Comparison of ENCODE assay signal across 12 mouse cellular contexts in genomic region chr2:166394666-166395065, GRCm38 (mm10).
DNase-seq lines count a peak whose midpoint lies in the region; ATAC-seq lines count a peak whose summit lies in the region.
"Had no signal": no experiment of that assay in that cellular context is flagged by ENCODE, and none has a peak within 500 bp of the region (broad histone marks: within the 10 kb centered on the region; RNA-seq: fewer than 3 reads in every experiment).

No protein-coding gene starts in this region.

- H3K4me1 ChIP-seq in embryonic facial prominence, embryonic 10.5 days: peaks cover 64% of the 10 kb centered on the region
- H3K4me1 ChIP-seq in hindbrain, embryonic 16.5 days (ENCODE audit: control insufficient read depth, insufficient read depth, low read depth, low read length): peaks cover 17% of the 10 kb centered on the region
- peaks cover 13% of the 10 kb centered on the region; the same call in 1 of the 2 replicates for H3K4me1 ChIP-seq in neural tube, embryonic 14.5 days (ENCODE audit: control insufficient read depth, insufficient read depth, low read length)

- peak overlapping the region; percentile 73 for H3K27ac ChIP-seq in embryonic facial prominence, embryonic 10.5 days (replicated peaks)
- H3K27ac ChIP-seq in hindbrain, embryonic 16.5 days (ENCODE audit: low read depth, low read length): no peak overlapping the region
- H3K27ac ChIP-seq in neural tube, embryonic 14.5 days (ENCODE audit: low read depth, low read length): peak overlapping the region; percentile 66
- H3K27ac ChIP-seq: embryonic facial prominence, embryonic 12.5 days had no signal

- H3K36me3 ChIP-seq in embryonic facial prominence, embryonic 10.5 days (replicated peaks): no peaks in the 10 kb centered on the region
- H3K36me3 ChIP-seq in hindbrain, embryonic 16.5 days (ENCODE audit: control insufficient read depth, insufficient read depth, low read length): no peaks in the 10 kb centered on the region
- H3K36me3 ChIP-seq in neural tube, embryonic 14.5 days (ENCODE audit: control insufficient read depth, insufficient read depth, low read length): no peaks in the 10 kb centered on the region
- H3K36me3 ChIP-seq: embryonic facial prominence, embryonic 12.5 days; G1E had no signal

- no peaks in the 10 kb centered on the region for H3K9me3 ChIP-seq in embryonic facial prominence, embryonic 10.5 days
- H3K9me3 ChIP-seq in hindbrain, embryonic 16.5 days (ENCODE audit: control insufficient read depth, low read length): no peaks in the 10 kb centered on the region
- H3K9me3 ChIP-seq in neural tube, embryonic 14.5 days (ENCODE audit: control insufficient read depth, low read length): no peaks in the 10 kb centered on the region
- H3K9me3 ChIP-seq: embryonic facial prominence, embryonic 12.5 days had no signal

- ATAC-seq in hindbrain, embryonic 16.5 days: peak; percentile 74
- ATAC-seq in neural tube, embryonic 14.5 days (ENCODE audit: low read depth): peak; percentile 57

- H3K4me3 ChIP-seq in embryonic facial prominence, embryonic 10.5 days: no peak overlapping the region
- no peak overlapping the region for H3K4me3 ChIP-seq in hindbrain, embryonic 16.5 days (ENCODE audit: low read length)
- H3K4me3 ChIP-seq in neural tube, embryonic 14.5 days (ENCODE audit: low read depth, low read length): no peak overlapping the region
- H3K4me3 ChIP-seq: embryonic facial prominence, embryonic 12.5 days had no signal

- WGBS in embryonic facial prominence, embryonic 10.5 days: 51% methylated on average over 13 of the region's 13 CpGs
- 23% methylated on average over 13 of the region's 13 CpGs for WGBS in hindbrain, embryonic 16.5 days
- WGBS in neural tube, embryonic 14.5 days: 16% methylated on average over 13 of the region's 13 CpGs

- DNase-seq in embryo, embryonic 10 days (ENCODE audit: low spot score): peak; percentile 55
- no peak for DNase-seq in embryo, embryonic 9.5 days (ENCODE audit: extremely low spot score)
- no peak for DNase-seq in embryonic facial prominence, embryonic 10.5 days (ENCODE audit: low spot score)
- no peak for DNase-seq in adrenal gland, postnatal 14 days
- no peak for DNase-seq in cerebellum, adult 8-10 months
- DNase-seq in right cerebral cortex, adult 18-20 months: no peak
- DNase-seq: kidney, adult 9 months; lung, adult 2 months had no signal

- H3K9ac ChIP-seq in hindbrain, embryonic 16.5 days (ENCODE audit: low read depth, low read length): no peak overlapping the region
- no peak overlapping the region for H3K9ac ChIP-seq in neural tube, embryonic 14.5 days (replicated peaks; ENCODE audit: low read depth, low read length)
- H3K9ac ChIP-seq: embryonic facial prominence, embryonic 12.5 days had no signal

- H3K27me3 ChIP-seq in embryonic facial prominence, embryonic 10.5 days (replicated peaks; ENCODE audit: low read depth, poor library complexity, severe bottlenecking): peaks cover 12% of the 10 kb centered on the region; the same call in 1 of the 2 replicates
- H3K27me3 ChIP-seq in hindbrain, embryonic 16.5 days (replicated peaks; ENCODE audit: control insufficient read depth, insufficient read depth, low read length): peaks cover 2% of the 10 kb centered on the region; the same call in 1 of the 2 replicates
- no peaks in the 10 kb centered on the region for H3K27me3 ChIP-seq in neural tube, embryonic 14.5 days (ENCODE audit: control insufficient read depth, insufficient read depth, low read length)
- H3K27me3 ChIP-seq: embryonic facial prominence, embryonic 12.5 days had no signal

- H3K4me2 ChIP-seq in hindbrain, embryonic 16.5 days (ENCODE audit: low read length): peak overlapping the region; percentile 0; the same call in 1 of the 2 replicates
- H3K4me2 ChIP-seq in neural tube, embryonic 14.5 days (ENCODE audit: low read depth, low read length): no peak overlapping the region
- H3K4me2 ChIP-seq: embryonic facial prominence, embryonic 12.5 days had no signal
